Mouse (Mus musculus) mesoderm, embryonic 11.5 days (tissue): Measurements from ENCODE around the gene Prr29.

Experiments used
- DNase-seq: peaks from one replicate; pipeline ENCODE4 v3.0.0-alpha.2; 2012; ENCODE audit warnings: low read depth, low spot score

Prr29 gene

GRCm38 (mm10) chr11:106398481-106398880, 33.2 kb downstream of the Prr29 start:
- no peak for DNase-seq

GRCm38 (mm10) chr11:106410011-106410410, 44.7 kb downstream of the Prr29 start:
- no peak for DNase-seq

GRCm38 (mm10) chr11:106410507-106410906, 45.2 kb downstream of the Prr29 start:
- DNase-seq = no peak

DNA sequence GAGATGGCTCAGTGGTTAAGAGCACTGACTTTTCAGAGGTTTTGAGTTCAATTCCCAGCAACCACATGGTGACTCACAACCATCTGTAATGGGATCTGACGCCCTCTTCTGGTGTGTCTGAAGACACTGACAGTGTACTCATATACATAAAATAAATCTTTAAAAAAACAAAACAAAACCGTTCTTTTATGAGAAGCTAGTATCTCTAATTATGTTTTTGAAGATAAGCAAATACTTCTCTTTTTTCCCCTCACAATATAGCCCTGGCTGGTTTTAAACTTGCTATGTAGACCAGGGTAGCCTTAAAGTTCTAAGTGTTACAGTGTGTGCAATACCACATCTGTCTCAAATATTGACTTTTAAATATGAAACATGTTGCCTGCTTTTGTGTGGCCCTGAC, 45.9 kb downstream of the Prr29 start:
- DNase-seq = no peak

GRCm38 (mm10) chr11:106412641-106413360, 47.5 kb downstream of the Prr29 start:
- no peak for DNase-seq

GRCm38 (mm10) chr11:106416331-106416730, 51.1 kb downstream of the Prr29 start:
- no peak for DNase-seq

DNA sequence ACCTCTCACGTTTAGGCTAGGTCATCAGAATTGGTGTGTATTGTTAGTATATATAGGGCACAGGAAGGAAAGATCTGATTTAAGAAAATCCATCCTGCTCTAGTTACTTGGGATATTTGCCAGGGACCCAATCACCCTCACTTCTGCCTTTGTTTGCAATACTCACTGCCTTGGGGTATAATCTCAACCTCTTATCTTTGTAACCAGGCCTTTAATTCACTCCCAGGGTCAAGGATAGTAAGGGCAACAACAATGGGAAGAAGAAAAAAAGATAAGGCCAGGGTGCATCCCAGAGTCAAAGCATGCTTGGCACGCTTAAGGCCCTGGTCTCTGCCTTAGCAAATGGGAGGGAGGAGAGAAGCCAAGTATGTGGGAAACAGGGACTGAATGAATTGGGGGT, 52.6 kb downstream of the Prr29 start:
- no peak for DNase-seq

DNA sequence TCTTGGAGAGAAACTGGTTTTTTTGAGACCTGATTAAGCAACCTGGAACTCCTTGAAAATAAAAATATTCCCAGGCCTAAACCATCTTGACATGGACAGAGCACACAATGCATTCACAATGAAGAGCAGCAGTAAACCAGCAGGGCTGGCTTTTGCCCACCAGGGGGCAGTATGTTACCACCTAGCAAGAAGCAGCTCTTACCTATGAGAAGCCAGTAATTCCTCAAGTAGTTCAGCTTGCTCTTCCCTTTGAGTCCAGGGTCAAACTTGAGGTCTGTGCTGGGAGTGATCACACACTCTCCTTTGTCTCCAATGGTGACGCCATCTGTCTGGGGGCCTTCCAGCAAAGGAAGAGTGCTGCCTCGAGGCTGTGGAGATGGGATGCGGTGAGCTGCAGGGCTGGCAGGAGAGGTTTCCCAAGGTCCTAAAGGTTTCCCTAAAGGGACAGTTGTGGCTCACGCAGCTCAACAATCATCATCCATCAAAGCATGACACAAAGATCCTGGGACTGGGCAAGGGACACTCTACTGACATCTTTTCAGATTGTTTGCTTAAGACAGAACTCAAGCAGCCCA, 53.4 kb downstream of the Prr29 start:
- peak; percentile 93 for DNase-seq

DNA sequence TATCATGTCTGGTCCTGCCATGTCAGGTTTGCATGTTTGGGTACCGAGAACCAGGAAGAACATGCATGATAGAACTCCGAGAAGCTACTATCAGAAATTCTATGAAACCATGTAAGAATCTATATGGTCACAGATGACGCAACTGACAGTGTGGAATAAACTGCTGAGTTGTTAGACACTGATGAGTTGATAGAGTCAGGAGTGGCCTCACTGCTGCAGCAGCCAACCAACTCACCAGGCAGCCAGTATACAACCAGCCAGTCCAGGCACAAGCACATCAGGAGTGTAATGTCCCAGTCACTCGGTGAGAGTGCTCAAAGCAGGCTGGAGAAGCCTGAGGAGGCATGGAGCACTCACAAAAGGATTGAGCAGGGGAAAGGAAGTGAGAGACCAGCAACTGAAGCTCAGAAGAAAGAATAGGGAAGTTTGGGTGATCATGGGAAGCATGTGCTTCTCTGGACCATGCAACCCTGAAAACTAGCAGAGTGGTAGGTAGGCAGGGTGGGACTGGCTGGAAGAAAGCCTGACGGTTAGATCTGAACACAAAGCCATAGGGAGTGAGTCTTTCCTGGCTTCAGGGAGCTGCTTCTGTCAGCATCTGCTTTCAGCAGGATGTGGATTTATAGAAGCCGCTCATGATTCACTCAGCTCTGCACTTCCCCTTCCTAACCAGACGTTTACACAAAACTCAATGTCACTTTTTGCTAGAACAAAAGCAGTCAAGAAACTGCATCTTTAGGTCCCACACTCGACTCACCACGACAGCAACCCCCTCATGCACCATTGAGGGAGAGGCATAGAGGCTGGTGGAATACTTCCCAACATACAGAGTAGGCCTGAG, 54.2 kb downstream of the Prr29 start:
- no peak for DNase-seq

- DNase-seq = no peak
These were observed 59.9 kb downstream of the Prr29 start for GRCm38 (mm10) chr11:106425201-106425600.

DNA sequence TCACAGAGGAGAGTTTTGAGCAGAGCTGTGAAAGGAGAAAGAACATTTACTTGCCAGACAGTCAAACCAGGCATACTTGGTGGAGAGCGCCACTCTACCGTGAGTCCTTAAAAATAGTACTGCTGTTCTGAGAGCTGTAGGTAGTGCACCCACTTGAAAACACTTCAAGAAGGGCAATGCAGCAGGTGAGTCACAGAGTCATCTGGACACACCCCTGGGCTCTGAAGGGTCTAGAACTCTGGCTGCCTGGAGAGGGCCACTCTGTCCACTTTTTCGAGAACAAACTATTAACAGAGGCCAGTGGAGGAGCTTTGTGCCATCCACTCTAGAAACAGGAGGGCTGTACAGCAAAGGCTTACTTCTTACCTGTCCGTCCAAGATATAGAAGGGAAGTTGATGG, 61.2 kb downstream of the Prr29 start:
- no peak for DNase-seq
